Mouse (Mus musculus) megakaryocyte, embryonic 14.5 days (primary cell): Measurements from ENCODE around the gene 9430097D07Rik. TPM values are rescaled to one million over a fixed set of nuclear protein-coding genes. Genes with fewer than 3 reads are reported as not detected.

Experiments used
- H3K27me3 ChIP-seq: replicated peaks from 2 replicates; pipeline ENCODE3; 2012; ENCODE audit warnings: inconsistent platforms
- H3K36me3 ChIP-seq: replicated peaks from 2 replicates; pipeline ENCODE3; 2012; ENCODE audit warnings: low read length, inconsistent platforms, mixed read lengths
- H3K4me1 ChIP-seq: 2 replicates; pipeline ENCODE4 v1.6.1; 2012; ENCODE audit warnings: inconsistent platforms
- H3K4me3 ChIP-seq: replicated peaks from 2 replicates; pipeline ENCODE3; 2012; ENCODE audit warnings: moderate library complexity, mild to moderate bottlenecking, inconsistent platforms
- H3K9me3 ChIP-seq: 2 replicates; pipeline ENCODE4 v1.6.1; 2012; ENCODE audit warnings: inconsistent platforms
- FLI1 ChIP-seq: IDR thresholded peaks from 2 replicates; pipeline ENCODE4 v1.6.1; 2012; ENCODE audit warnings: low read length, inconsistent platforms, mixed read lengths
- GATA1 ChIP-seq: IDR thresholded peaks from 3 replicates; pipeline ENCODE4 v1.6.1; 2012; ENCODE audit warnings: mixed read lengths, low read length, inconsistent platforms, borderline replicate concordance
- polyA plus RNA-seq: library from polyadenylated mRNA; stranded (reverse); fragments of >175 nt; gene quantifications from 2 replicates; pipeline ENCODE4 v1.2.3, GENCODE M21; 2012; ENCODE audit warnings: low replicate concordance; ENCODE audit not compliant: insufficient read depth

9430097D07Rik gene
- polyA plus RNA-seq, 1 experiment = not detected

DNA sequence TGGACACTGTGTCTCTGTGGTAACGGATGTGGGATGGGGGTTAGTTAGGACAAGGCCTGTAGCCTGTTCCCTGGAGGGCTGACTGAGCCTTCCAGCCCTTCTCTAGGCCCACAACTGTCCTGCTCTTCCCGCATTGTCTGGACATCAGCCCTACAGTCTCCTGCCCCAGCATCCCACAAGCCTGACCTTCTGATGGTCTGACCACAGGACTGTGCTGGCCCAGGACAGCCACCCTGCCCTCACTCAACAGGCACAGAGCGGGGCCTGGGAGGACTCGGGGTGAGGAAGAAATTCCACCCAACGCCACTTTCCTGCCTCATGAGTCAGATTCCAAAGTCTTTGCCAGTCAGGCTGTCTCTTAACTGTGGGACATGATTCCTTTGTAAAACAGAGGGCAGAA is 22.2 kb upstream of the 9430097D07Rik start:
- Histone ChIP-seq H3K36me3 (peaks cover 76% of the 10 kb centered on the region), H3K9me3 (no peaks in the 10 kb centered on the region), H3K4me1 (peaks cover 37% of the 10 kb centered on the region), H3K4me3 (no peak overlapping the region), H3K27me3 (no peaks in the 10 kb centered on the region)
- no peak for TF ChIP-seq GATA1
- TF ChIP-seq FLI1 = no peak

- H3K4me1 ChIP-seq = peaks cover 33% of the 10 kb centered on the region
- H3K4me3 ChIP-seq = no peak overlapping the region
- no peaks in the 10 kb centered on the region for H3K9me3 ChIP-seq
- H3K36me3 ChIP-seq = peaks cover 80% of the 10 kb centered on the region
- TF ChIP-seq GATA1 = no peak
- H3K27me3 ChIP-seq = no peaks in the 10 kb centered on the region
These were observed 21.8 kb upstream of the 9430097D07Rik start for GRCm38 (mm10) chr2:32597248-32597647.

DNA sequence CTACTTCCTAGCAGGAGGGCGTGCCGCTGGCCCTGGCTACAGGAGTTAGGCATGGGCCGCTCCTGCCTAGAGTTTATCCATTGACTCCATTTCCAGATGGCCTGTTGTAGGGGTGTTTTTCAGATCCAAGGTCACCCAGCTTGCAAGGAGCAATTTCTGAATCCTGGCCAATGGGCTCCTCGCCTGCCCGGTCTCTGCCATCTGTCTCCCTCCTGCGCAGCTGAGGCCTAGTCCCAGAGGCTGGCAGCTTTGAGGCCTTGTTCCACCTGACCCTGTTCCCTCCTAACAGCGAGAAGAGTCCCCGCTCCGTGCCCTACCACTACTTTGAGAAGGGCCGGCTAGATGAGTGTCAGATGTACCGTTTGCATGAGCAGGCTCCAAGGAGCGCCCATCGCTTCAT is 21.2 kb upstream of the 9430097D07Rik start:
- H3K36me3 ChIP-seq = peaks cover 85% of the 10 kb centered on the region

DNA sequence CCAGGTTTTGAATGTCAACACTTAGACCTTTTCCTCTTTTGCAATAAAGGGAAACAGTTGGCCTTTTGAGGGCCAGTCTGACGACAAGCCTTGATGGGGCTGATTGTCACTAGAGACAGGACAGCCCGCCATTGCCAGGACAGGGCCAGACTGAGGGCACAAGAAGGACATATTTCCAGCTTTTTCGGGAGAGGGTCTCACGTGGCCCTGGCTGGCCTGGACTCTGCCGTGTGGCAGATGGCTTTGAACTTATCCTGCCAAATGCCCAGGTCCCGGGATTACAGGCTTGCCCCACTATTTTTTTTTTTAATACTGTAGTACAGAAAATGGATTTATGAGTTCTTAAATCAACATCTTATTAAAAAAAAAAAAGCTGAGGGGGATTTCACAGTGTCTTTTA is 15.8 kb upstream of the 9430097D07Rik start:
- Histone ChIP-seq H3K36me3 (peaks cover 69% of the 10 kb centered on the region), H3K9me3 (no peaks in the 10 kb centered on the region), H3K4me3 (no peak overlapping the region), H3K4me1 (peaks cover 43% of the 10 kb centered on the region), H3K27me3 (no peaks in the 10 kb centered on the region)
- TF ChIP-seq GATA1 (no peak), FLI1 (no peak)

More for the DNA sequence above, 21.2 kb upstream of the 9430097D07Rik start:
- H3K4me1 ChIP-seq = peaks cover 27% of the 10 kb centered on the region
- H3K9me3 ChIP-seq = no peaks in the 10 kb centered on the region
- H3K27me3 ChIP-seq = no peaks in the 10 kb centered on the region
- H3K4me3 ChIP-seq = no peak overlapping the region
- TF ChIP-seq GATA1 = no peak
- no peak for TF ChIP-seq FLI1

DNA sequence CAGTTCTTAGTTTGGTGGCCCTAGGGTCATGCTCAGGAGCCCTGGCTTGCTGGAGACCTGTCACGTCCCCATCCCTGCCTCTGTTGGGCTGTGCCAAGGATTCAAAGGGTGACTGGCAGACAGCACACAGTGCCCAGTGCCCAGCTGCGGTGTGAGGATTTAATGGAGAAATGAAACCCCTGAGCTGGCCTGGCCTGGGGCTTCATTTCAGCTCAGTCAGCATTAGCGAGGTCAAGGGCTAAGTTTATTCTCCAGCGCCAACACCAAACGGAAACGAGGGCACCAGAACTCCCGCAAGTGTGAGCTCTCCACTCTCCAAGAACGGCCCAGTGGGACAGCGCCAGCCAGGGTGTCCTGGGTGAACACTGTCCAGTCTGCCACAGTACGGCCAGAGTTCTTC is 14.7 kb upstream of the 9430097D07Rik start:
- Histone ChIP-seq H3K27me3 (no peaks in the 10 kb centered on the region), H3K36me3 (peaks cover 59% of the 10 kb centered on the region), H3K4me3 (no peak overlapping the region), H3K4me1 (peaks cover 54% of the 10 kb centered on the region), H3K9me3 (no peaks in the 10 kb centered on the region)
- TF ChIP-seq GATA1 (no peak), FLI1 (no peak)

DNA sequence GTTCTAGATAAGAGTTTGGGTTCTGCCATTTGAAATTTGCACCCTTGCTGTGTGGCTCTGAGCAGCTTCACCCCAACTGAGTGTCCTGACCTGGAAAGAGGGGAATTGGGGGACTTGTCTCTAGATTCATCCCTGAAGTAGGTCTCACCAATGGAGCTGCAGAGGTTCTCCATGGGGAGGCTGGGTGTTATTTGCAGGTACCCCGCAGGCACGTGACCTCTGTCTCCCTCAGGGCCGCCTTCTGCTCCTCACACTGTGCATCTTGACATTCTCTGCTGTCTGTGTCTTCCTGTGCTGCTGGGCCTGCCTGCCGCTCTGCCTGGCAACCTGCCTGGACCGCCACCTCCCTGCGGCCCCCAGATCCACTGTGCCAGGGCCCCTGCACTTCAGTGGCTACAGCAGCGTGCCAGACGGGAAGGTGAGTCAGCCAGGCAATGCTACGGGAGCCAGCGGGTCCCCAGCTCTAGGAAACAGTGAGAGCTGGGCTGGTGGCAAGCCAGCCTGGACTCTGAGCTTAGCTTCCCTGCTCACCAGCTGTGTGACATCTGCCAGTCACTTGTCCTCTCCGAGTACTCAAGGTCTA is 13.8 kb upstream of the 9430097D07Rik start:
- Histone ChIP-seq H3K4me1 (peaks cover 60% of the 10 kb centered on the region), H3K4me3 (peak overlapping the region; percentile 38), H3K9me3 (no peaks in the 10 kb centered on the region), H3K27me3 (no peaks in the 10 kb centered on the region), H3K36me3 (peaks cover 50% of the 10 kb centered on the region)
- no peak for TF ChIP-seq FLI1
- TF ChIP-seq GATA1 = no peak

DNA sequence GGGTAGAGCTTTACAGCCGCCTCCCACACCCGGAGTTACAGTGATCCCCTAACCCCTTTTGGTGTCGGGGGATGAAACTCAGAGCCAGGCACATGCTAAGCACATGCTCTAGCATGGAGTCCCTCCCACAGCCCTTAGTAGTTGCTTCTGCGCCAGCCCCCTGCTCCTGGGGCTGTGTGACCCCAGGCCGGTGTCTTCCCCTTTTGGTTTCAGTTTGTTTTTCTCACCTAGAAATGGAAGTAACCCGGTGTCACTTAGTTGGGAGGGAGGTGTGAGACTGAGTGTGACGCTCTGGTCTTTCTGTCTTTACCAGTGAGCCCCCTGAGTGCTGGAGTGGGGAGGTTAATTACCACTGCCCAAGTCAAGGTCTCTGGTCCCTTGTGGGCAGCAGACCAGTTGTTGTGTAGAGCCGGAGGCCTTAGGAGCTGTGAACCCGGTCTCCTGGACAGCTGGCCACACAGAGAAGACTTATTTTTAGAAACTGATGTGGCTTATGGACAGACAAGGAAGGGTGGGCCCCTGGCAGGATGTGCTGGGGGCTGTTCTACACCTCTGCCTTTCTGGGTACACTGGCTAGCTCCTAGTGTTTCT is 12.3 kb upstream of the 9430097D07Rik start:
- no peak for TF ChIP-seq FLI1
- TF ChIP-seq GATA1 = no peak
- H3K36me3 ChIP-seq = peaks cover 35% of the 10 kb centered on the region
- H3K9me3 ChIP-seq = no peaks in the 10 kb centered on the region
- no peaks in the 10 kb centered on the region for H3K27me3 ChIP-seq
- peak overlapping the region; percentile 96 for H3K4me3 ChIP-seq
- H3K4me1 ChIP-seq = peaks cover 70% of the 10 kb centered on the region

DNA sequence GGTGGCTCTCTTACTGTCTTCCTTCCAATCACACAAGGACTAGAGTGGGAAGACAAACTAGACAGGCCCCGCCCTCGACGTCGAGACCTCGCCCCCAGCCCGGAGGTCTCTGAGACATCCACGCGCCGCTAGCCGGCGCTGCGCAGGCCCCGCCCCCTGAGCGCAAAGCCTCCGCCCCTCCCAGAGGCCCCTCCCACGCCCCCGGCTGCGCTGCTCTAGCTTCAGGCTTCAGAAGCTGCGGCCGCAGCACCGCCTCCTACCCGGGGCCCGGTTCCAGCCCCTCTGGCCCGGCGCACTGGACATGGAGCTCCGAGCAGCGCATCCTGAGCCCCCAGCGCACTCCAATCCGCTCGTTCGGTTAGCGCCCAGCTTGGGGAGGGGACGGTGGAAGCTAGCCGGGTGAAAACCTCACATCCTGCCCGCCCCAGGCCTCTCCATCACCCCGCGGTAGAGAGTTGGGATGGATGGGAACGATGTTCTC is 11.4 kb upstream of the 9430097D07Rik start, which contains the start of gene St6galnac4:
Gene St6galnac4 (plus strand): TSS at position 225 of the 481 bp plus-strand sequence.
- TF ChIP-seq FLI1 (no peak), GATA1 (no peak)
- Histone ChIP-seq H3K4me3 (peak within 1 kb of the TSS; percentile 96), H3K36me3 (peaks cover 26% of the 10 kb centered on the region), H3K9me3 (no peaks in the 10 kb centered on the region), H3K27me3 (no peaks in the 10 kb centered on the region), H3K4me1 (peaks cover 72% of the 10 kb centered on the region)

DNA sequence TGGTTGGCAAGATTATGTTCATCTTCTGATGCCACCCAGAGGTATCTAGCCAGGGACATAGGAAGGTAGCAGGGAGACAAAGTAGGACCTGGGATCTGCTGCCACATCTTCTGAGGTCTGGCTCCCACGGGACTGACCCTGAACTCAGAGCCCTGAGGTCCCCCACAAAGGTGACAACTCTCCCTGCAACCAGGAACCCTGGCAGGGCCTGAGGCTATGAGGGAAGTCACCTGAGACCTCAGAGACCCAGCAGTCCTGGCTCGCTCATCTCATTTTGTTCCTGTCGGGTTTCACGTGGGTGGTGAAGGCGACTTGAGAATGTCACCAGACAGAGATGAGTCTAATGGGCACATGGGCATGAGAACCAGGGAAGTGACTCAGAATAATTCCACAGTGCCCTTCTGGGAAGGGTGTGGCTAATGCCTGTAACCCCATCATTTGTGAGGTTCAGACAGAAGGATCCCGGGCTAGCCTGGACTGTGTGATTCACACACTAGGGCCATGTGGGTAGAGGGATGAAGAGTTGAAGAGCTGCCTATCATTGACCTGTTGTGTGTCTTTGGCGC is 9.7 kb upstream of the 9430097D07Rik start:
- Histone ChIP-seq H3K9me3 (no peaks in the 10 kb centered on the region), H3K4me1 (peaks cover 76% of the 10 kb centered on the region), H3K27me3 (peaks cover 15% of the 10 kb centered on the region), H3K36me3 (peaks cover 14% of the 10 kb centered on the region), H3K4me3 (no peak overlapping the region)
- no peak for TF ChIP-seq FLI1
- TF ChIP-seq GATA1 = no peak
